Mouse (Mus musculus) liver, embryonic 12.5 days (tissue): Measurements from ENCODE around the gene Sgsm1. TPM values are rescaled to one million over a fixed set of nuclear protein-coding genes. Genes with fewer than 3 reads are reported as not detected.
A peak's percentile ranks its signal among the peaks of the same experiment; 100 is the strongest.

Source experiments
- ATAC-seq: fragments of 200-750 bp; cut with Nextera tagmentation; 2 replicates; pipeline ENCODE4 v1.8.0; 2017; ENCODE audit warnings: moderate number of reproducible peaks, mild to moderate bottlenecking, moderate library complexity
- H3K27ac ChIP-seq: fragments of 300-500 bp; sonication (generic); 2 replicates; pipeline ENCODE4 v1.5.1; 2016; ENCODE audit warnings: mild to moderate bottlenecking
- H3K27me3 ChIP-seq: fragments of 300-500 bp; sonication (generic); replicated peaks from 2 replicates; pipeline ENCODE4 v1.6.1; 2016; ENCODE audit warnings: mild to moderate bottlenecking, moderate library complexity
- H3K36me3 ChIP-seq: fragments of 300-500 bp; sonication (generic); 2 replicates; pipeline ENCODE4 v1.6.1; 2016; ENCODE audit warnings: mild to moderate bottlenecking, moderate library complexity
- H3K4me1 ChIP-seq: fragments of 300-500 bp; sonication (generic); 2 replicates; pipeline ENCODE4 v1.6.1; 2016
- H3K4me2 ChIP-seq: fragments of 300-500 bp; sonication (generic); 2 replicates; pipeline ENCODE4 v1.6.1; 2016; ENCODE audit warnings: mild to moderate bottlenecking, moderate library complexity
- H3K4me3 ChIP-seq: fragments of 300-500 bp; sonication (generic); 2 replicates; pipeline ENCODE4 v1.5.1; 2016; ENCODE audit warnings: mild to moderate bottlenecking, moderate library complexity
- H3K9ac ChIP-seq: fragments of 300-500 bp; sonication (generic); 2 replicates; pipeline ENCODE4 v1.6.1; 2016; ENCODE audit warnings: mild to moderate bottlenecking, moderate library complexity
- H3K9me3 ChIP-seq: fragments of 300-500 bp; sonication (generic); replicated peaks from 2 replicates; pipeline ENCODE4 v1.6.1; 2016; ENCODE audit warnings: mild to moderate bottlenecking, moderate library complexity
- WGBS: fragments of 180-500 bp; shearing (Covaris S2); methylation state at CpG from one replicate; pipeline ENCODE4 v1.1.7; 2016; ENCODE audit not compliant: insufficient replicate concordance; 5-methylcytosine and 5-hydroxymethylcytosine counted together
- polyA plus RNA-seq: library from polyadenylated mRNA; unstranded; fragments of >200 nt; fragmentation: Nextera tagmentation; extraction: Ambion mirVana; gene quantifications from 2 replicates; pipeline ENCODE4 v1.2.1, GENCODE M21; 2016

Gene Sgsm1
- polyA plus RNA-seq, 1 experiment from 2014 or later: 2.9 TPM

DNA sequence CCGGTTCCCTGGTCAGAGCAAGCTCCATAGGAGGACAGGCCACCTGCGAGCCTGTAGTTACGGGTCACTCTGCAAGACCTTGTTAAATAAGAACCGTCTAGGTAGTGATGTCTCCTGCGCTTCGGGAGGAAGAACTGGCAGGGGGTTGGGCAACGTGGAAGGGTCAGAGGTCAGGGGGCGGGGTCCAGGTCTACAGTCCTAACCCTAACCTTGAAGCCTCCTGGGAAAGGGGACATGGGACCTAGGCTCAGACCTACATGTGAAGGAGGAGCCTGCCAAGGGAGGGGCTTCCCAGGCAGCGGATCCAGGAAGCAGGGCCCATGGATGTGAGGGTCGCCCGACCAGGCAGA is 101.2 kb downstream of the Sgsm1 start:
- peaks cover 48% of the 10 kb centered on the region for H3K4me1 ChIP-seq
- no peak overlapping the region for H3K4me2 ChIP-seq
- H3K4me3 ChIP-seq: no peak overlapping the region
- no peaks in the 10 kb centered on the region for H3K9me3 ChIP-seq
- no peaks in the 10 kb centered on the region for H3K27me3 ChIP-seq
- H3K27ac ChIP-seq: peak overlapping the region; percentile 29
- WGBS: 56% methylated on average over 11 of the region's 11 CpGs
- H3K36me3 ChIP-seq: no peaks in the 10 kb centered on the region
- no peak for ATAC-seq
- H3K9ac ChIP-seq: no peak overlapping the region

GRCm38 (mm10) chr5:113208622-113209400 is 101.8 kb downstream of the Sgsm1 start:
- Histone ChIP-seq H3K36me3 (no peaks in the 10 kb centered on the region), H3K4me2 (no peak overlapping the region), H3K9ac (no peak overlapping the region), H3K27ac (peak overlapping the region; percentile 37; the same call in 1 of the 2 replicates), H3K4me3 (no peak overlapping the region), H3K9me3 (no peaks in the 10 kb centered on the region), H3K4me1 (peaks cover 48% of the 10 kb centered on the region), H3K27me3 (no peaks in the 10 kb centered on the region)
- no peak for ATAC-seq
- WGBS: 53% methylated on average over 11 of the region's 11 CpGs

GRCm38 (mm10) chr5:113208048-113208447 is 102.5 kb downstream of the Sgsm1 start:
- H3K9ac ChIP-seq: no peak overlapping the region
- WGBS: 39% methylated on average over 4 of the region's 4 CpGs
- H3K27ac ChIP-seq: no peak overlapping the region
- 0 out of 2 replicates have a peak, but pooled peaks cover 3% of the 10 kb centered on the region for H3K9me3 ChIP-seq
- H3K27me3 ChIP-seq: no peaks in the 10 kb centered on the region
- no peaks in the 10 kb centered on the region for H3K36me3 ChIP-seq
- no peak overlapping the region for H3K4me3 ChIP-seq
- peaks cover 48% of the 10 kb centered on the region for H3K4me1 ChIP-seq
- ATAC-seq: no peak
- H3K4me2 ChIP-seq: no peak overlapping the region

DNA sequence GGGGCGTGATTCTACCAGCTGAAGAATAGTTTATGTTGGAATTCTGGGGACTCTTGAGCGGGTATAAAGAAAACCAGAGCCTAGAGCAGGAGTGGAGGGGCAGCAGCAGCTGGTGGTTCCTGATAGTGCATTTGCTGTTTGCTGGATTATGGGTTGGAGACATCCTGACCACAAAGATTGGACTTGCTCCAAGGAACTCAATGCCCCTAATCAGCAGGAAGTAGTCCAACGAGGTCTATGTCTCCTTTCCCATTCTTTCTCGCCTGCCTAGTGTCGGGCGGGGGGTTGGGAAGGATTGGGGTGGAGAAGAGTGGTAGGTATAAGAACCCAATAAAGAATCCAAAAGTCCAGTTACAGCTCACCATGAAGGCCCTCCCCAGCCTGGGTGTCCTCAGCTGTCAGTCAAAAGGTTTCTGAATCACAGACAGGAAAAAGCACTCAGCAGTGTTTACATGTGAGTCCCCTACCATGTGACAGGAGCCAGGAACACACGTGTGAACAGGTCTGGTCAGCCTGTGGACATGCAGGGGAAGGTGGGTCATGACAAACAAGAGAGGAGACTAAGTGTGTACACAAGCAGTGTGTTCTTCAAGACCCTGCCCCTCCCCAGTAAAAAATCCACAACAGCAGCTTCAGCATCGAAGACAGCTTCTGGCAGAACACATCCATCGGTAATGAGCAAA is 103.8 kb downstream of the Sgsm1 start:
- no peak for ATAC-seq
- no peak overlapping the region for H3K4me2 ChIP-seq
- whole genome bisulfite sequencing: 21% methylated on average over 9 of the region's 9 CpGs
- H3K9ac ChIP-seq: no peak overlapping the region
- H3K27ac ChIP-seq: no peak overlapping the region
- H3K27me3 ChIP-seq: no peaks in the 10 kb centered on the region
- no peak overlapping the region for H3K4me3 ChIP-seq
- H3K36me3 ChIP-seq: no peaks in the 10 kb centered on the region
- peaks cover 48% of the 10 kb centered on the region for H3K4me1 ChIP-seq
- 0 out of 2 replicates have a peak, but pooled peaks cover 5% of the 10 kb centered on the region for H3K9me3 ChIP-seq

DNA sequence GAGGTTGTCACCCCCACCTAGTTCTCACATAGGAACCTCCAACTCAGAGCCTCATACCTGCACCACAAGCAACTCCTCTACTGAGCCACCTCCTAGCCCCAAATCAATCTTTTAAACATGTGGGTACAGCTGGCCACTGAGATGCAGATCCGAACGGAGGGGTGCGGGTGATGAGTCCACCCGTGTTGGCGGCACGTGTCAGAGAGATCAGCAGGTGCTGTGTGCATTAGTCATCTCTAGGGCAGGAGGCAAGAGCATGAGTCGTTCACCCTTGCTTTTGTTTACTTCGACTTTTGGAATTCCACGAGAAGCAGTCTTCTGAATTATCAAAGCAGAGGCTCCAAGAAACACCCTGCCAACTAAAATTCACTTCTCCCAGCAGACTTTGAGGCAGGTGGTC is 106.4 kb downstream of the Sgsm1 start:
- H3K9ac ChIP-seq: no peak overlapping the region
- no peak overlapping the region for H3K4me2 ChIP-seq
- no peak overlapping the region for H3K4me3 ChIP-seq
- 0 out of 2 replicates have a peak, but pooled peaks cover 5% of the 10 kb centered on the region for H3K9me3 ChIP-seq
- H3K36me3 ChIP-seq: no peaks in the 10 kb centered on the region
- no peaks in the 10 kb centered on the region for H3K27me3 ChIP-seq
- ATAC-seq: no peak
- WGBS: 74% methylated on average over 9 of the region's 9 CpGs
- no peak overlapping the region for H3K27ac ChIP-seq
- peaks cover 43% of the 10 kb centered on the region for H3K4me1 ChIP-seq

- no peak for ATAC-seq
- H3K9ac ChIP-seq: no peak overlapping the region
- no peaks in the 10 kb centered on the region for H3K36me3 ChIP-seq
- no peak overlapping the region for H3K4me3 ChIP-seq
- H3K4me1 ChIP-seq: peaks cover 25% of the 10 kb centered on the region
- 0 out of 2 replicates have a peak, but pooled peaks cover 5% of the 10 kb centered on the region for H3K9me3 ChIP-seq
- no peak overlapping the region for H3K4me2 ChIP-seq
- WGBS: 72% methylated on average over 10 of the region's 10 CpGs
- no peaks in the 10 kb centered on the region for H3K27me3 ChIP-seq
- H3K27ac ChIP-seq: no peak overlapping the region
These were observed 110.8 kb downstream of the Sgsm1 start for GRCm38 (mm10) chr5:113199772-113200134.

DNA sequence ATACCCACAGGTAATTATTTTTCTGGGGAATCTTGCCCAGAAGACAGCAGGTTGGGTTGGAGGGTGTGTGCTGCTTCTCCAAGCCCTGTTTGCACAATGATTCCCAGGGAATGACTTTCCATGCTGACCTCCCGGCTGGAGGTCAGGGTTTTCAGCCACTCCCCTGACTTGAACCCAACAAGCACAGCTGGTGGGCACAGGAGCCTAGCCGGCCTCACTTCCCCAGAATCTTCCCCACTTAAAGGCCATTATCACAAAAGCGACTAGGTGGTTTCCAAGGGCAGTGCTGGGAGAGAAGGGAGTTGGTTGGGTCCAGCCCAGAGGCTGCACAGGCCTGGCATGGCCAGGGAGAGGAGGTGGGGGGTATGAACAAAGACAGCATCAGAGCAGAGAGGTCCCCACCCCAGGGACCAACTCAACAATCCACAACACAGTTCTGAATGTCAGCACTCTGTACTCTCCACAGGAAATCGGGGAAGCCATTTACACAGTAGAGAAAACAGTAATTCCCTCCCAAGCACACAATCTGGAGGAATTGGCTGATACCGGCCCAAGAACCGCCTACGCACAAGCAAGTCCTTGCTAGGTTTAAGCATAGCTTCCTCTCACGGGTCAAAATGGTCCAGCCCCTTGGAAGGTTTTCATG is 111.3 kb downstream of the Sgsm1 start:
- no peak for ATAC-seq
- WGBS: 54% methylated on average over 8 of the region's 8 CpGs
- no peaks in the 10 kb centered on the region for H3K36me3 ChIP-seq
- H3K4me1 ChIP-seq: peaks cover 25% of the 10 kb centered on the region
- no peak overlapping the region for H3K4me2 ChIP-seq
- no peak overlapping the region for H3K27ac ChIP-seq
- no peak overlapping the region for H3K9ac ChIP-seq
- 0 out of 2 replicates have a peak, but pooled peaks cover 5% of the 10 kb centered on the region for H3K9me3 ChIP-seq
- H3K4me3 ChIP-seq: no peak overlapping the region
- H3K27me3 ChIP-seq: no peaks in the 10 kb centered on the region

- WGBS: 32% methylated on average over 9 of the region's 9 CpGs
- Histone ChIP-seq H3K4me3 (no peak overlapping the region), H3K4me2 (no peak overlapping the region), H3K36me3 (no peaks in the 10 kb centered on the region), H3K4me1 (peaks cover 25% of the 10 kb centered on the region; the same call in 1 of the 2 replicates), H3K27me3 (no peaks in the 10 kb centered on the region), H3K9me3 (no peaks in the 10 kb centered on the region), H3K27ac (no peak overlapping the region), H3K9ac (no peak overlapping the region)
- ATAC-seq: no peak
These were observed 113.4 kb downstream of the Sgsm1 start for GRCm38 (mm10) chr5:113196916-113197794.

DNA sequence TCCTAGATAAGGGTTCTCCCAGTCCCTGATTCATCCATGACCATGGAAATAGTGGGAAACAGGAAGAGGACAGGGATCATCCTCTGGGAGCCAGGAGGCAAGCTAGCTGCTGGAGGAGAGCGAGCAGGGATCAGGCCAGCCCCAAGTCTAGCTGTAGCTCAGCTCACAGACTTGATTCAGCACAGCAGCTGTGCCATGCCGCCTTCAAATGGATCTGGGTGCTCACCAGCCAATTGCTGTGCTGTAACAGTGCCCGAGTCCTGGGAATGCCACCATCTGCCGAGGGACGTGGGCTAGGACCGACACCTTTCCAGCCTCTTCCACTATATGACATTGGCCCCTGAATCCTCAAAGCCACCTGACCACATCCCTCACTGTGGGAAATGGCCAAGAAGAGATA is 114.7 kb downstream of the Sgsm1 start:
- Histone ChIP-seq H3K9me3 (no peaks in the 10 kb centered on the region), H3K36me3 (0 out of 2 replicates have a peak, but pooled peaks cover 1% of the 10 kb centered on the region), H3K4me2 (no peak overlapping the region), H3K27ac (no peak overlapping the region), H3K9ac (no peak overlapping the region), H3K4me3 (no peak overlapping the region), H3K4me1 (peaks cover 25% of the 10 kb centered on the region), H3K27me3 (no peaks in the 10 kb centered on the region)
- ATAC-seq: no peak
- WGBS: 80% methylated on average over 6 of the region's 6 CpGs

- Histone ChIP-seq H3K4me1 (peaks cover 26% of the 10 kb centered on the region), H3K36me3 (0 out of 2 replicates have a peak, but pooled peaks cover 3% of the 10 kb centered on the region), H3K4me3 (no peak overlapping the region), H3K27me3 (no peaks in the 10 kb centered on the region), H3K27ac (no peak overlapping the region), H3K9me3 (no peaks in the 10 kb centered on the region), H3K4me2 (no peak overlapping the region), H3K9ac (no peak overlapping the region)
- 74% methylated on average over 12 of the region's 12 CpGs for WGBS
- ATAC-seq: no peak
These were observed 115.1 kb downstream of the Sgsm1 start for GRCm38 (mm10) chr5:113195451-113195850.

- Histone ChIP-seq H3K4me1 (peaks cover 21% of the 10 kb centered on the region; the same call in 1 of the 2 replicates), H3K9me3 (no peaks in the 10 kb centered on the region), H3K4me3 (no peak overlapping the region), H3K27ac (no peak overlapping the region), H3K9ac (no peak overlapping the region), H3K36me3 (0 out of 2 replicates have a peak, but pooled peaks cover 3% of the 10 kb centered on the region), H3K27me3 (no peaks in the 10 kb centered on the region), H3K4me2 (no peak overlapping the region)
- 83% methylated on average over 18 of the region's 18 CpGs for WGBS
- ATAC-seq: no peak
These were observed 116.8 kb downstream of the Sgsm1 start for GRCm38 (mm10) chr5:113193762-113194161.
